Mouse (Mus musculus): ENCODE results near the gene Vmn1r166. TPM values are rescaled to one million over a fixed set of nuclear protein-coding genes. Genes with fewer than 3 reads are reported as not detected.
"Not testable (repeated sequence)": the region's sequence is repeated elsewhere in the genome, so short reads cannot be mapped to it uniquely, and the experiment has no call there.

The Vmn1r166 gene
- polyA plus RNA-seq (2016; fragmentation: Nextera tagmentation; extraction: Ambion mirVana), result not detected in 2 replicates

- no CpG with 5 or more reads among the region's 2 CpGs for WGBS
- H3K27me3 ChIP-seq; H3K4me2 ChIP-seq; H3K4me1 ChIP-seq; H3K9me3 ChIP-seq; H3K36me3 ChIP-seq (replicated peaks); ATAC-seq (ENCODE audit: low FRiP score); H3K4me3 ChIP-seq (replicated peaks); H3K9ac ChIP-seq; H3K27ac ChIP-seq: not testable (repeated sequence)
These were observed at the start of gene Vmn1r166 for GRCm38 (mm10) chr7:23251582-23251981. Vmn1r166 (minus strand) TSS chr7:23251682.

DNA sequence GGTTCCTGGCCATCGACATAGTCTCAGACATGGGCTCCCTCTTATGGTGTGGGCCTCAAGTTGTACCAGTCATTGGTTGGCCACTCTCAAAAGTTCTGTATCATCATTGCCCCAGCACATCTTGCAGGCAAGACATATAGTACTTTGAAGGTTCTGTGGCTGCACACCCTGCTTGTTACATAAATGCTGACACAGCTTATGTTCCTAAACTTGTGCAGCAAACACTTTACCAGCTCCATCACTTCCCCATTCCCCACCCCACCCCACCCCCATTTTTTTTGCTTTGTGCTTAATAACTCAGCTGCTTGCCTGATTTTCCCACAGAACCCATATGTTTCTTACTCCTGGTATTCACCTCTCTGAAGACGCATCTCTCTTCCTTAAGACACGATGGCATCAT is 49.4 kb upstream of the Vmn1r166 start, which contains the start of gene Nlrp4e:
TSS of gene Nlrp4e (plus strand) at position 301 of the 400 bp plus-strand sequence.
- not testable (repeated sequence) for H3K9ac ChIP-seq; H3K27ac ChIP-seq; H3K4me3 ChIP-seq (replicated peaks); H3K4me1 ChIP-seq; ATAC-seq (ENCODE audit: low FRiP score); H3K27me3 ChIP-seq; H3K4me2 ChIP-seq; H3K36me3 ChIP-seq (replicated peaks)
- peaks cover 22% of the 10 kb centered on the region for H3K9me3 ChIP-seq
- WGBS, result 84% methylated on average over 3 of the region's 3 CpGs

- not testable (repeated sequence) for H3K4me2 ChIP-seq; H3K4me1 ChIP-seq; H3K27me3 ChIP-seq; H3K9ac ChIP-seq; H3K9me3 ChIP-seq; ATAC-seq (ENCODE audit: low FRiP score); H3K4me3 ChIP-seq (replicated peaks); H3K36me3 ChIP-seq (replicated peaks); H3K27ac ChIP-seq
- no CpG with 5 or more reads among the region's 2 CpGs for WGBS
These were observed 27.3 kb upstream of the Vmn1r166 start, which contains the start of gene Gm6902 for GRCm38 (mm10) chr7:23278800-23279199. Gm6902 (minus strand) TSS chr7:23278900.

DNA sequence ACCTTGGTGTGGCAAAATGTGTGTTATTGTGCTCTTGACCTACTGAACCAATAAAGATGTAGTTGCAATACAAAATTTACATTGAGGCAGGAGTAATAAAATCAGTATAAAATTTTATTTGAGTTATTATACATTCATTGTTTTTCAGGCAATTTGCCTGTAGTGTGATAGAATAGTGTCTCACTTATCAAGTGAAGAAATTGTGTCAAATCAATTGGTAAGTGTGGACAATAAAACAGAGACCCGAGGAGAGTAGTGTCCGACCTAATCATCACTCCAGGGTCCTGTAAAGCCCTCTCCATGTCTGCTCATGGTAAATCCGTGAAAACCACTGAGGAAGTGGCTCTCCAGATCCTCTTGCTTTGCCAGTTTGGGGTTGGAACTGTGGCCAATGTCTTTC is 34.5 kb downstream of the Vmn1r166 start, which contains the start of gene Vmn1r165:
TSS of gene Vmn1r165 (plus strand) at position 301 of the 400 bp plus-strand sequence.
- H3K27me3 ChIP-seq; H3K36me3 ChIP-seq (replicated peaks); H3K9me3 ChIP-seq; H3K9ac ChIP-seq; H3K4me2 ChIP-seq; H3K27ac ChIP-seq; H3K4me1 ChIP-seq; ATAC-seq (ENCODE audit: low FRiP score); H3K4me3 ChIP-seq (replicated peaks): not testable (repeated sequence)
- WGBS, result no CpG with 5 or more reads among the region's 3 CpGs

Other genes with a start within 250 kb of the Vmn1r166 start
- not detected in 2 replicates for gene Gm4216, start 231.8 kb downstream of the Vmn1r166 start, polyA plus RNA-seq (2016; fragmentation: Nextera tagmentation; extraction: Ambion mirVana)
- gene Vmn1r163, start 196.1 kb downstream of the Vmn1r166 start, polyA plus RNA-seq (2016; fragmentation: Nextera tagmentation; extraction: Ambion mirVana), result not detected in 2 replicates
- not detected in 2 replicates for gene Gm8720, start 184.2 kb downstream of the Vmn1r166 start, polyA plus RNA-seq (2016; fragmentation: Nextera tagmentation; extraction: Ambion mirVana)
- not detected in 2 replicates for gene Gm10662, start 107.2 kb downstream of the Vmn1r166 start, polyA plus RNA-seq (2016; fragmentation: Nextera tagmentation; extraction: Ambion mirVana)
- not detected in 2 replicates for gene Vmn1r165, start 34.4 kb downstream of the Vmn1r166 start, polyA plus RNA-seq (2016; fragmentation: Nextera tagmentation; extraction: Ambion mirVana)
- not detected in 2 replicates for gene Gm6902, start 27.2 kb upstream of the Vmn1r166 start, polyA plus RNA-seq (2016; fragmentation: Nextera tagmentation; extraction: Ambion mirVana)
- gene Nlrp4e, start 49.5 kb upstream of the Vmn1r166 start, polyA plus RNA-seq (2016; fragmentation: Nextera tagmentation; extraction: Ambion mirVana), result not detected in 2 replicates
- gene Nlrp5, start 134.2 kb upstream of the Vmn1r166 start, polyA plus RNA-seq (2016; fragmentation: Nextera tagmentation; extraction: Ambion mirVana), result not detected in 2 replicates